Mouse (Mus musculus) E14TG2a.4 (cell line): ENCODE measurements at regions not wholly inside any gene's neighbourhood (a gene's known extent, or its start where the extent isn't known, plus 50 kb on each side); places are given as distances from the start of the nearest gene placed in this dataset.

Source experiments
- H3K27me3 ChIP-seq: 2 replicates; pipeline ENCODE4 v1.6.1; 2014; ENCODE audit warnings: low read length, control low read depth; ENCODE audit not compliant: insufficient read depth
- H3K36me3 ChIP-seq: 2 replicates; pipeline ENCODE4 v1.6.1; 2014; ENCODE audit warnings: low read length, control low read depth; ENCODE audit not compliant: insufficient read depth
- H3K4me1 ChIP-seq: replicated peaks from 2 replicates; pipeline ENCODE4 v1.6.1; 2014; ENCODE audit warnings: low read depth, low read length, control low read depth
- H3K4me3 ChIP-seq: replicated peaks from 2 replicates; pipeline ENCODE4 v1.5.1; 2014; ENCODE audit warnings: mild to moderate bottlenecking, low read length
- H3K9me3 ChIP-seq: 2 replicates; pipeline ENCODE4 v1.6.1; 2014; ENCODE audit warnings: low read length, control low read depth
- CTCF ChIP-seq: conservative IDR thresholded peaks from 2 replicates; pipeline ENCODE4 v1.5.1; 2014; ENCODE audit warnings: low read length
- NANOG ChIP-seq: IDR thresholded peaks from 2 replicates; pipeline ENCODE4 v1.6.1; 2014; ENCODE audit warnings: borderline replicate concordance, low read length, mixed read lengths
- POU5F1 ChIP-seq: IDR thresholded peaks from 2 replicates; pipeline ENCODE4 v1.6.1; 2014; ENCODE audit warnings: low read length, borderline replicate concordance

DNA sequence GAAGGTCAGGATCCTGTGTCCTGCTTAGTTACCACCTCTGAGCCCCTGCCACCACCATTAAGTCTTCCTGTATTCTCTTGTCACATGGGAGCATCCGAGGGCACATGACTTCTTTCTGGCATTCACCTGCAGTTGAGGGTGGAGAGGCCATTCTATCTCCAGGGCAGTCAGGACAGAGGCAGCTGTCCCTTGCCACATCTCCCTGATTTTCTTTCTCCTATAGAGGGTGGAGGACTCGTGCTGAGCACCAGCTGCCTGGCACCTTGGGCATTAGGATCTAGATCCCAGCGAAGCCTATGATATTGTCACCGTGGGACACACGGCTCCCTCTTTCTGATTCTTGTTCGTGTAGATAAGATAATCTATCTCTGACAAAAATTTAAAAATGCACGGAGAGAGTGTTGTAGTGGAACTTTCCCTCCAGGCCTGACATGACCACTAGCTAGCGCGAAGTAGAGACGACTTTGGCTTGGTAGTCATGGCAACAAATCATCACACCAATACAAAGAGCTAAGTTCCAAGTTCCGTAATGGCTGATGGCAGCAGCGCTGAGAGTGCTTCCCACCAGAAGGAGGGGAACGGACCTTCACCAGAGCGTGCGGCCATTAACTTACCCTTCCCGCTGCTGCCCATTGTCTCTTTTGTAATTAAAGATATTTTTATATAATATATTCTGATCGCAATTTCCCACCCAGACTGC is 137.7 kb downstream of the Ipmk start:
- H3K4me3 ChIP-seq, result no peak overlapping the region
- H3K36me3 ChIP-seq, result no peaks in the 10 kb centered on the region
- TF ChIP-seq NANOG (no peak), POU5F1 (no peak), CTCF (no peak)
- no peaks in the 10 kb centered on the region for H3K9me3 ChIP-seq
- H3K4me1 ChIP-seq, result no peaks in the 10 kb centered on the region
- H3K27me3 ChIP-seq, result no peaks in the 10 kb centered on the region

DNA sequence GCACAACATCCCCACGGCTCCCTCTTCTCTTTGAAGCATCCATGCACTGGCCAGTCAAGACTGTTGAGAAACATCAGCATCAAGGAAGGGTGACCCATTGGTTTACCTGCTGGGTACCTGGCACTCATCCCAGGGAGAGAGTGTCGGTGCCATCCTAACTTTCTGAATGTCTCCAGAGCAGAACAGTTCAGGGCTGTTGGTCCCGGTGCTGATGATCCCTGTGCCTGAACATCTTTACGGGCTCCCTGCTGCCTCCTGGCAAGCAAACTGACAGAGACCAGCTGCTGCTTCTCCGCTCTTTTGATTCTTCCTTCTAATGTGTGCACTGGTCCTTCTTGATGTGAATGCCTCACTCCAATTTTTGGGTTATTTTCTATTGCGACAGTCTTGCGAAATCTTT is 142.2 kb downstream of the Ipmk start:
- no peaks in the 10 kb centered on the region for H3K4me1 ChIP-seq
- no peak for TF ChIP-seq POU5F1
- TF ChIP-seq CTCF, result no peak
- TF ChIP-seq NANOG, result no peak
- H3K4me3 ChIP-seq, result no peak overlapping the region

DNA sequence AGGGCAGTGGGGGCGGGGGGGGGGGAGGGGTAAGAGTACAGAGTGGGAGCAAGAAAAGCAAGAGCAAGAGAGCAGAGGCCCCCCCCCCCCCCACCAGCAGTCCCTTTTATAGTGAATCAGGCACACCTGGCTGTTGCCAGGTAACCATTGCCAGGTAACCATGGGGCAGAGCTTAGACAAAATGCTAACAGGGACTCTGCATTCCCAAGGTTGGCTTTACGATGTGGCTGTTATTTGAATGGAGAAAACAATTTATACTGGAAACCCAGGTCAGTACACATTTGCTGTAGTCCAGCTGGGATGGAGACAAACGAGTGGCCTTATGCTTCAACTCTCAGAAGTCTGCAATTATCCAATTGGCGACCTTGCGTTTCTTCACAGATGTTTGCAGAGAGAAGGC is 154.5 kb downstream of the Ipmk start:
- TF ChIP-seq NANOG (no peak), POU5F1 (no peak), CTCF (no peak)
- no peak overlapping the region for H3K4me3 ChIP-seq
- H3K36me3 ChIP-seq, result no peaks in the 10 kb centered on the region
- no peaks in the 10 kb centered on the region for H3K27me3 ChIP-seq
- H3K4me1 ChIP-seq, result no peaks in the 10 kb centered on the region
- H3K9me3 ChIP-seq, result no peaks in the 10 kb centered on the region

More for the DNA sequence above, 142.2 kb downstream of the Ipmk start:
- H3K36me3 ChIP-seq, result no peaks in the 10 kb centered on the region
- H3K9me3 ChIP-seq, result no peaks in the 10 kb centered on the region
- H3K27me3 ChIP-seq, result no peaks in the 10 kb centered on the region

DNA sequence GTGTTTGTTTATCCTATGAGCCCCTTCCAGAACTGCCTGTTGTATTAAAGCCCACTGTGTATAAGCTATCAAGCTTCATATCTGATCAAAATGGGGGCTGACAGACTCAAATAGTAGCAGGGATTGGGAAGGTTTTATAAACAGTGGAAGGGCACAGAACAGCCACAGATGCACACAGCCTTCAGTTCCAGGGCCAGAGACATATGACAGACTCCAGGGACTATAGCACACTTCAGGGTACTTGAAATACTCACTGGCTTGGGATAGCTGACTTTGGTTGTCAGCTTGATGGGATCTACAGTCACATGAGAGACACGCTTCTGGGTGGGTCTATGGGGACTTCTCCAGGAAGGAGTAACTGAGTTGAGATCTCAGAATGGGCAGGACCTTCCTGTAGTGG is 156.7 kb downstream of the Ipmk start:
- no peaks in the 10 kb centered on the region for H3K9me3 ChIP-seq

DNA sequence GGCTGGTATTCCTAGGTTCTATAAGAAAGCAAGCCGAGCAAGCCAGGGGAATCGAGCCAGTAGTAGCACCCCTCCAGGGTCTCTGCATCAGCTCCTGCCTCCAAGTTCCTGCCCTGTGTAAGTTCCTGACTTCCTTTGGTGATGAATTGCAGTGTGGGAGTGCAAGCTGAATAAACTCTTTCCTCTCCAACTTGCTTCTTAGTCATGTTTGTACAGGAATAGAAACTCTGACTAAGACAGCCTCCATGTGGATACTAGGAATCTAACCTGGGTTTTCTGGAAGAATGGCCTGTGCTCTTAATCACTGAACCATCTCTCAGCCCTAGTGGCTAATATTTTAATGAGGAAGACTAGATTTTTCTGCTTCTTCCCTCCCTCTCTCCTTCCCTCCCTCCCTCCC is 177.7 kb downstream of the Ipmk start:
- Histone ChIP-seq H3K27me3 (no peaks in the 10 kb centered on the region), H3K4me1 (no peaks in the 10 kb centered on the region), H3K36me3 (no peaks in the 10 kb centered on the region), H3K4me3 (no peak overlapping the region), H3K9me3 (peaks cover 9% of the 10 kb centered on the region; the same call in 1 of the 2 replicates)
- TF ChIP-seq POU5F1, result no peak
- TF ChIP-seq NANOG, result no peak
- no peak for TF ChIP-seq CTCF

More for the DNA sequence above, 156.7 kb downstream of the Ipmk start:
- Histone ChIP-seq H3K36me3 (no peaks in the 10 kb centered on the region), H3K27me3 (no peaks in the 10 kb centered on the region), H3K4me3 (no peak overlapping the region), H3K4me1 (no peaks in the 10 kb centered on the region)
- TF ChIP-seq POU5F1, result no peak
- TF ChIP-seq NANOG, result no peak
- no peak for TF ChIP-seq CTCF

DNA sequence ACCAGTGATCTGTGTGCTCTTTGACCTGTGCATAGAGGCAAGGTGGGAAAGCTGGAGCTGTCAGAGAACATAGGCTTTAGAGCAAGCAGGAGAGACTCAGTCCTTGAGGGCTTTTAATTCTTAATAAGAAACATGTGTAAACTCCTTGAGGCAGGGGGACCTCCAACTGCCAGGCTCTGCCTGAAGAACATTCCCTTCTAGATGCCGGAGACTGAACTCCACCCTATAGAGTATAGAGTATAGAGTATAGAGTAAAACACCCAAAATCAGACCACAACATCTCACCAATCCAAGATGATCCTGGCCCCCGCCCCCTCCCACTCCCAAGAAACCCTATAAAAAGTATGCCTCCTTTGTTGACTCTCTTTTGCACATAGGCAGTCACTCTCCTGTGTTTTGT is 186.2 kb downstream of the Ipmk start:
- H3K4me3 ChIP-seq, result no peak overlapping the region
- H3K36me3 ChIP-seq, result no peaks in the 10 kb centered on the region
- TF ChIP-seq POU5F1 (no peak), NANOG (no peak), CTCF (no peak)
- H3K9me3 ChIP-seq, result peaks cover 4% of the 10 kb centered on the region; the same call in 1 of the 2 replicates
- H3K27me3 ChIP-seq, result no peaks in the 10 kb centered on the region
- H3K4me1 ChIP-seq, result no peaks in the 10 kb centered on the region

DNA sequence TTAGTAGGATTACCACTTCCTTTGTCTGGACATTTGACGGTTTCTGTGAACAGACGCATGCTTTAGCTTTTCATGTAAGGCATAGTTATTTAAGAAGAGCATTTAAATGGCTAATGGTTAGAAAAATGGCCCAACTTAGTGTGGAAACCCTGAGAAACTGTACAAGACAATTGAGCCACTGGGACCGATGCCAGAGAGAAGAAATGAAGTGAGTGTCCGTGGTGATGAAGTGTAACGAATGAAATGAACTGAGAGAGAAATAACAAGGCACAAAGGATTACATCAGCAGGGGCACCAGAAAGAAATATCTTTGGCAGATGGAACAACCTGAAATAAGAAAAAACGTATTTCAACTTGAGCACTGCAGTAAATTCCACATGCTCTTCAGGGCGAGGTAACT is 197.9 kb downstream of the Ipmk start:
- Histone ChIP-seq H3K4me3 (no peak overlapping the region), H3K27me3 (no peaks in the 10 kb centered on the region), H3K9me3 (no peaks in the 10 kb centered on the region), H3K36me3 (no peaks in the 10 kb centered on the region), H3K4me1 (no peaks in the 10 kb centered on the region)
- TF ChIP-seq NANOG (no peak), CTCF (no peak), POU5F1 (no peak)

DNA sequence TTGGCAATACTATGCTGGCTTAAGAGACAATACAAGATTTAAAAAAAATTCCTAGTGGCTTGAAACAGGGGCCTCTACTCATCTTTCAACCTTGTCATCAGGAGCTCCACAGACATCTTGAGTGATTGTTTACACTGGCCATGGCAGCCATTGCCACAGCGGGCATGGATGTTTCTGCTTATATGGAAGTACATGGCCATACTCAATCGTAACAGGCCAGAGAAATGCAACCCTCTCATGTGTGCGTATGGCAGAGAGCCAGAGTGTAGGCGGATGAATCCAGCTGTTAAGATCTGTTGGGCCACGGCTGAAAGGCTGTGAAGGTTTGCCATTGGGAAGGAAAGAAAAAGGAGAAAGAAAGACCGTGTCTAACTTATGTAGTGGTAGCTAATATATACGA is 198.9 kb downstream of the Ipmk start:
- H3K36me3 ChIP-seq, result no peaks in the 10 kb centered on the region
- no peaks in the 10 kb centered on the region for H3K27me3 ChIP-seq
- no peak overlapping the region for H3K4me3 ChIP-seq
- no peaks in the 10 kb centered on the region for H3K9me3 ChIP-seq
- TF ChIP-seq CTCF (no peak), NANOG (no peak), POU5F1 (no peak)
- no peaks in the 10 kb centered on the region for H3K4me1 ChIP-seq

DNA sequence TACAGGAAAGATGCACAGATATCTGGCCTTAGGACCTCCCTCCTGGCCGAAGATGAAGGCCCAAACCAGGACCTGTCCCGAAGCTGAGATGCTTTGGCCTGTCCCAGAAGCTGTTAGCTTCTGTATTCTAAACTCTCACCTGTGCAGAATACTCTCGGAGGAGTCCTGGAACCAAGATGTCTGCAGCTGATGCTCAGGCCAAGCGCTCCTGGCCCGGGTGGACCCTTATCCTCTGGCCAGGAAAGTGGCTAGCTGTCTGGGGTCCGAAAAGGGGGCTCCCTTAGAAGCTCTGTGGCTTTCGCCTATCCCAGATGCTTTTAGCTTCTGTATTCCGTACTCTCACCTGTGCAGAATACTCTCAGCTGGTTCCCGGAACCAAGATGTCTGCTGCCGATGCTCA is 236.2 kb downstream of the Ipmk start:
- Histone ChIP-seq H3K36me3 (no peaks in the 10 kb centered on the region), H3K4me1 (no peaks in the 10 kb centered on the region), H3K27me3 (no peaks in the 10 kb centered on the region), H3K4me3 (no peak overlapping the region), H3K9me3 (peaks cover 26% of the 10 kb centered on the region)
- no peak for TF ChIP-seq NANOG
- no peak for TF ChIP-seq POU5F1
- TF ChIP-seq CTCF, result no peak
